Mouse (Mus musculus) neural tube, embryonic 13.5 days (tissue): ENCODE results near the gene Adgrd1. TPM values are rescaled to one million over a fixed set of nuclear protein-coding genes. Genes with fewer than 3 reads are reported as not detected.

ENCODE experiments used
- ATAC-seq: fragments of 200-750 bp; cut with Nextera tagmentation; 2 replicates; pipeline ENCODE4 v1.8.0; 2017; ENCODE audit warnings: low read depth, mild to moderate bottlenecking, moderate TSS enrichment, moderate library complexity
- H3K27ac ChIP-seq: fragments of 300-500 bp; sonication (generic); replicated peaks from 2 replicates; pipeline ENCODE4 v1.5.1; 2015; ENCODE audit warnings: moderate library complexity, mild to moderate bottlenecking, inconsistent platforms
- H3K27me3 ChIP-seq: fragments of 300-500 bp; sonication (generic); 2 replicates; pipeline ENCODE4 v1.6.1; 2015; ENCODE audit warnings: mild to moderate bottlenecking, inconsistent platforms
- H3K36me3 ChIP-seq: fragments of 300-500 bp; sonication (generic); 2 replicates; pipeline ENCODE4 v1.6.1; 2015; ENCODE audit warnings: mild to moderate bottlenecking, inconsistent platforms
- H3K4me1 ChIP-seq: fragments of 300-500 bp; sonication (generic); replicated peaks from 2 replicates; pipeline ENCODE4 v1.6.1; 2015; ENCODE audit warnings: inconsistent platforms
- H3K4me2 ChIP-seq: fragments of 300-500 bp; sonication (generic); 2 replicates; pipeline ENCODE4 v1.6.1; 2015; ENCODE audit warnings: inconsistent platforms, mild to moderate bottlenecking, moderate library complexity
- H3K4me3 ChIP-seq: fragments of 300-500 bp; sonication (generic); 2 replicates; pipeline ENCODE4 v1.5.1; 2015; ENCODE audit warnings: mild to moderate bottlenecking, inconsistent platforms
- H3K9ac ChIP-seq: fragments of 300-500 bp; sonication (generic); 2 replicates; pipeline ENCODE4 v1.6.1; 2015; ENCODE audit warnings: moderate library complexity, mild to moderate bottlenecking, inconsistent platforms
- H3K9me3 ChIP-seq: fragments of 300-500 bp; sonication (generic); 2 replicates; pipeline ENCODE4 v1.6.1; 2016; ENCODE audit warnings: inconsistent platforms
- WGBS: fragments of 180-500 bp; shearing (Covaris S2); methylation state at CpG from one replicate; pipeline ENCODE4 v1.1.7; 2015; 5-methylcytosine and 5-hydroxymethylcytosine counted together
- polyA plus RNA-seq: library from polyadenylated mRNA; unstranded; fragments of >200 nt; fragmentation: Nextera tagmentation; extraction: Ambion mirVana; gene quantifications from 2 replicates; pipeline ENCODE4 v1.2.1, GENCODE M21; 2015

The Adgrd1 gene
- polyA plus RNA-seq, 1 experiment from 2014 or later: 0.38 TPM

DNA sequence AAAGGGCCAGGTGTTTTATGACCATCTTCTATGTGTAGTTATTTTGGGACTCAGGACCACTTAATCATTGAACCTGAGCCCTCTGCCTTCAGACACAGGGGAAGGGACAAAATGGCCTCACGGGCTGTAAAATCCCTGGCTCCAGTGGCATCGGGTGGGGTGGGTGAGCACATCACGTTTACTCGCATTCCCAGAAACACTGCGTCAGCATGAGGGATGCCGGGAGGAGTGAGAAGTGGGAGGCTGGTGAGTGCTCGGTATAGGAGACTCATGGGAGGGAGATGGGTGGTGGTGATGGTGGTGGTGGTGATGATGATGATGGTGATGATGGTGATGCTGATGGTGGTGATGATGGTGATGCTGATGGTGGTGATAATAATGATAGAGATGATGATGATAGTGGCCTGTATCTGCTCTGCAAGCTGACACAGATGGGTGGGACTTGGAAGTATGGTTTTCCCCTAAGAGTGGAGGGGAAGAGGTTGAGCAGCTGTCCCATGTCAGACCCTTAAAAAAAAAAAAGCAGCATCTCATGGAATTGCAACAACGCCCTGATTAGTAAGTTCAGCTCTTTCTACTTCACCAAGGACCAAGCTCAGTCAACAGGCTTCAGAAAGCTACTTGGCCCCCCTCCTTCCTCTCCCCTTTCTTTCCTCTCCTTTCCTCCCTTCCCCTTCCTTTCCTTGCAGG is 29.9 kb upstream of the Adgrd1 start:
- WGBS: 86% methylated on average over 8 of the region's 8 CpGs
- no peak overlapping the region for H3K9ac ChIP-seq
- H3K9me3 ChIP-seq: no peaks in the 10 kb centered on the region
- H3K4me3 ChIP-seq: no peak overlapping the region
- H3K4me2 ChIP-seq: no peak overlapping the region
- H3K27ac ChIP-seq: no peak overlapping the region
- no peaks in the 10 kb centered on the region for H3K27me3 ChIP-seq
- H3K36me3 ChIP-seq: no peaks in the 10 kb centered on the region
- peaks cover 13% of the 10 kb centered on the region for H3K4me1 ChIP-seq
- ATAC-seq: no peak

DNA sequence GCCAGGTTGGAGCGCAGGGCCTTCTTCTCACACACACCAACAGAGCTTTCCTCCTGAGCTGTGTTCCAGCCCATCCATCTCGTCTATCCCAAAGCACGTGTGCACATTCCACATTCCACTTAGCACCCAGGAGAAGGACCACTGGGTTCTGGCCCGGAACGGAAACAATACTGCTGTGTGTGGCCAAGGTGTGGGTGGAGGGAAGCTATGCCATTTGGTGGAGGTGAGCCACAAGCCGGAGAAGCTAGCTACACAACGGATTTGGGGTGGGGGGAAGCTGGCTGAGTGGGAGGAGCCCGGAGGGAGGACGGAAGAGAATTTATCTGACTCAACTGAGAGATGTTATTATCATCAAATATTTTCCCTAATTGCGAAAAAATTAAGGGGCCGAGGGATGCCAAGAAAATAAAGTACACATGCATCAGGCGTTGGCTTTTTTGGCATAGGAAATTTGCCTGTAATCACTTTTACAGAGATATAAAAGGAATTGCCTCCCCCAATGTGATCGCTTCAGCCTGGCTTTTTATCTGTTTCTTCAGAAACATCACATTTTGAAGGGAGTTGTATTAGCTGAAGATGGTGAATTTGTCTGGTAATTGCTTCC is 29.2 kb upstream of the Adgrd1 start:
- no peaks in the 10 kb centered on the region for H3K27me3 ChIP-seq
- H3K4me3 ChIP-seq: no peak overlapping the region
- no peaks in the 10 kb centered on the region for H3K36me3 ChIP-seq
- no peaks in the 10 kb centered on the region for H3K9me3 ChIP-seq
- H3K4me2 ChIP-seq: no peak overlapping the region
- H3K4me1 ChIP-seq: peaks cover 19% of the 10 kb centered on the region
- no peak for ATAC-seq
- no peak overlapping the region for H3K9ac ChIP-seq
- 86% methylated on average over 13 of the region's 13 CpGs for WGBS
- no peak overlapping the region for H3K27ac ChIP-seq

DNA sequence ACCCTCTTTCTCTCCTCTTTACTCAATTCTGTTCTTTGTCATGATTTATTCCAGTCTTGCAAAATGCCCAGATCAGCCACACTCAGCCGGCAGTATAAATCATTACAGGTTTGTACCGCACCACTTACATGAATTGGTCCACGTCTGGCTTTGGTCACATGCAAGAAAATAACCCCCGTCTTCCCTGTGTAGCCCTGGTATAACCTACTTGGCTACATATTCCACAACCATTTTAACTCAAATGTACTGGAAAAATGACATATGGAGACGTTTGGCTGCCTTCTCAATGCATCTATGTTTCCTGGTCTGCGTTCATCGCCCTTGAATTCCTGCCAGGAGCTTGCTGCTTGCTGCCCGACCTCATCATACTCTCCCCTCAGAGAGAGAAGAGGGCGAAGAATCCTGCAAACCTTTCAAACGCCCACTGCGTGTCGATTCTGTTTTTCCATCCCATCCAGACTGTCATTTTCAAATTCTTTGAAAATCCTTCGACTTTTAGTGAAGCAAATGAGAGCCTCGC is 24.7 kb upstream of the Adgrd1 start:
- no peak overlapping the region for H3K4me3 ChIP-seq
- H3K4me1 ChIP-seq: peaks cover 15% of the 10 kb centered on the region
- H3K9ac ChIP-seq: no peak overlapping the region
- no peak overlapping the region for H3K4me2 ChIP-seq
- ATAC-seq: no peak
- WGBS: 61% methylated on average over 14 of the region's 14 CpGs
- H3K9me3 ChIP-seq: no peaks in the 10 kb centered on the region
- no peak overlapping the region; the same call in 1 of the 2 replicates for H3K27ac ChIP-seq
- H3K36me3 ChIP-seq: no peaks in the 10 kb centered on the region
- H3K27me3 ChIP-seq: no peaks in the 10 kb centered on the region

DNA sequence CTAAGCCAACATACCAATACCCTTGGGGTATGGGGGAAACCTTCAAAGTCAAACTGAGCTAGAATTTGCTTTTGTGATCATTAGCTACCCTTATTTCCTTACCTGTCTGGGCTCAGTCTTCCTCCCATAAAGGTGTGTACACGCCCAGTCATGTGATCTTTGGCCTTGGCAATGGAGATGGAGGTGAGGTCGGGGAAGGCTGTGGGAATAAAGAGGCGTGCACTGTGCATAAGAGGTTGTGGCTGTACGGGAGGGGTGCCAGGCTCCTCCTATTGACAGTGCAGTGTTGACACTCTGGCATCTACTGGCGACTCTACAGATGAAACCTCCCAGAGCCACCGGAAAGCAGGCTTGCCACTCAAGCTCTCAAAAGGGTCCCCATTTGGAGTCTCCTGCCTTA is 23.1 kb upstream of the Adgrd1 start:
- WGBS: 79% methylated on average over 6 of the region's 6 CpGs
- H3K9ac ChIP-seq: no peak overlapping the region
- H3K27ac ChIP-seq: no peak overlapping the region
- H3K4me3 ChIP-seq: no peak overlapping the region
- no peaks in the 10 kb centered on the region for H3K9me3 ChIP-seq
- H3K4me2 ChIP-seq: no peak overlapping the region
- no peak for ATAC-seq
- H3K27me3 ChIP-seq: no peaks in the 10 kb centered on the region
- no peaks in the 10 kb centered on the region for H3K36me3 ChIP-seq
- peaks cover 15% of the 10 kb centered on the region for H3K4me1 ChIP-seq

DNA sequence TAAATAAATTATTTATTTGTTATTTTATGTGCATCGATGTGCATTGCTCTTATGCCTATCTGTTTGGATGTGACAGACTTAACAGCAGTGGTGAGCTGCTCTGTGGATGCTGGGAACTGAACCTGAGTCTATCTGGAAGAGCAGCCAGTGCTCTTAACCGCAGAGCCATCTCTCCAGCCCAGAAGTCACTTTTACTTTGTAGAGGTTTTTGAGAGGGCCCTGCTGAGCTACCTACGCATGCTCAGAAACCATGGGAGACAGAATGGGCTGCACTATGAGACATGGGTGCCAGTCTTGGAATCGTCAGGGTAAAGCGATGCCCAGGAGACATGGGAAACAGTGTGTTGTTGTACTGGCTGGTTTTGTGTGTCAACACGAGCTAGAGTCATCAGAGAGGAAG is 20.5 kb upstream of the Adgrd1 start:
- Histone ChIP-seq H3K9me3 (no peaks in the 10 kb centered on the region), H3K27ac (no peak overlapping the region), H3K4me1 (peaks cover 14% of the 10 kb centered on the region), H3K36me3 (no peaks in the 10 kb centered on the region), H3K9ac (no peak overlapping the region), H3K4me3 (no peak overlapping the region), H3K27me3 (no peaks in the 10 kb centered on the region), H3K4me2 (no peak overlapping the region)
- 86% methylated on average over 6 of the region's 6 CpGs for WGBS
- no peak for ATAC-seq

DNA sequence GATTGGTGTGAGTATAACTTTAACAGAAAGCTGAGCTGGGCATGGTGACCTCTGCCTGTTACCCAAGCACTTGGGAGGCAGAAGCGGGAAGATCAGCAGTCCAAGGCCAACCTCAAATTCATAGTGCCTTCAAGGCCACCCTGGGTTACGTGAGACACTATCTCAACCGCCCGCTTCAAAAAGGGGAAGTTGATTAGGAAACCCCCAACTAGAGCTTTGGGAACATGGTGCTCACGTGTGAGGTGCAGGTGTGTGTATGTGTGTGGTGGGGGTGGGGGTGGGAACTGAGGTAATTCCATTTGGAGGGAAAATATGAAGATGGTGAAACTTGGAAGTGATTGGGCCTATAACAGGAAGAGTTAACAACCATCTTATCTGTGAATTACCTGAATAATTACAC is 19.3 kb upstream of the Adgrd1 start:
- no peaks in the 10 kb centered on the region for H3K27me3 ChIP-seq
- H3K4me2 ChIP-seq: no peak overlapping the region
- no peak overlapping the region for H3K4me3 ChIP-seq
- H3K9ac ChIP-seq: no peak overlapping the region
- no peak for ATAC-seq
- no peaks in the 10 kb centered on the region for H3K36me3 ChIP-seq
- no peak overlapping the region for H3K27ac ChIP-seq
- H3K4me1 ChIP-seq: peaks cover 3% of the 10 kb centered on the region
- 94% methylated on average over 5 of the region's 5 CpGs for WGBS
- H3K9me3 ChIP-seq: no peaks in the 10 kb centered on the region

DNA sequence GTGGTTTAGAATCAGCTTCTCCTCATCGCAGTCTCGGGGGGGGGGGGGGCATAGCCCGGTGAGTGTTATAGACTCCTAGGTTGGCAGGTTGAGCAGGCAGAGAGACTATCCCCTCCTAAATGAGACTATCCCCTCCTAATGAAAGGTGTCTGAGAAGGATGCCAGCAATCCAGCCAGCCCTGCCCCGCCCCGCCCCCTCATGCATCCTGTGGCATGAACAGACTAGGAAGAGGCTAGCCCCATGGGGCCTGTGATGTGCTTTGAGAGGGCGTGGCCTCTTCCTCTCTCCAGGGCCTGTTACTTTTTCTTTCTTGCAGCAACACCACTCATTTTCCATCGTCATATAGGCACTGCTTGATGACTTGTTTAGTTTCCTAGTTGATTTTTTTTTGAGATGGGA is 15.0 kb upstream of the Adgrd1 start:
- H3K27ac ChIP-seq: no peak overlapping the region

DNA sequence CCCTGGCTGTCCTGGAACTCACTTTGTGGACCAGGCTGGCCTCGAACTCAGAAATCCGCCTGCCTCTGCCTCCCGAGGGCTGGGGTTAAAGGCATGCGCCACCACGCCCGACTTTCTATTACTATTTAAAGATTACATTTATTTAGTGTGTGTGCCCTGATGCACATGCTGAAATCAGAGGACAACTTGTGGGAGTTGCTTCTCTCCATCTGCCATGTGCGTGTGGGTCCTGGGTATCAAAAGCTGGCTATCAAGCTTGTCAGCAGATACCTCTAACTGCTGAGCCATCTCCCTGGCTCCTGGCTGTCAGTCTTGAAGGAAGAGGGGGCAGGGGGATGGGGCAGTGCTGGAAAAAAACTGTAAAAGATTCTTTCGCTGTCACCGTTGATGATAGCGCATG is 11.4 kb upstream of the Adgrd1 start:
- H3K4me1 ChIP-seq: no peaks in the 10 kb centered on the region
- no peak overlapping the region for H3K4me2 ChIP-seq
- 94% methylated on average over 10 of the region's 10 CpGs for WGBS
- no peak overlapping the region for H3K4me3 ChIP-seq
- no peak for ATAC-seq
- no peak overlapping the region for H3K27ac ChIP-seq
- H3K9me3 ChIP-seq: no peaks in the 10 kb centered on the region
- no peak overlapping the region for H3K9ac ChIP-seq
- no peaks in the 10 kb centered on the region for H3K27me3 ChIP-seq
- no peaks in the 10 kb centered on the region for H3K36me3 ChIP-seq

More for the DNA sequence above, 15.0 kb upstream of the Adgrd1 start:
- Histone ChIP-seq H3K9ac (no peak overlapping the region), H3K4me1 (no peaks in the 10 kb centered on the region), H3K36me3 (no peaks in the 10 kb centered on the region), H3K4me2 (no peak overlapping the region), H3K27me3 (no peaks in the 10 kb centered on the region), H3K9me3 (no peaks in the 10 kb centered on the region), H3K4me3 (no peak overlapping the region)
- WGBS: 74% methylated on average over 7 of the region's 7 CpGs
- no peak for ATAC-seq

DNA sequence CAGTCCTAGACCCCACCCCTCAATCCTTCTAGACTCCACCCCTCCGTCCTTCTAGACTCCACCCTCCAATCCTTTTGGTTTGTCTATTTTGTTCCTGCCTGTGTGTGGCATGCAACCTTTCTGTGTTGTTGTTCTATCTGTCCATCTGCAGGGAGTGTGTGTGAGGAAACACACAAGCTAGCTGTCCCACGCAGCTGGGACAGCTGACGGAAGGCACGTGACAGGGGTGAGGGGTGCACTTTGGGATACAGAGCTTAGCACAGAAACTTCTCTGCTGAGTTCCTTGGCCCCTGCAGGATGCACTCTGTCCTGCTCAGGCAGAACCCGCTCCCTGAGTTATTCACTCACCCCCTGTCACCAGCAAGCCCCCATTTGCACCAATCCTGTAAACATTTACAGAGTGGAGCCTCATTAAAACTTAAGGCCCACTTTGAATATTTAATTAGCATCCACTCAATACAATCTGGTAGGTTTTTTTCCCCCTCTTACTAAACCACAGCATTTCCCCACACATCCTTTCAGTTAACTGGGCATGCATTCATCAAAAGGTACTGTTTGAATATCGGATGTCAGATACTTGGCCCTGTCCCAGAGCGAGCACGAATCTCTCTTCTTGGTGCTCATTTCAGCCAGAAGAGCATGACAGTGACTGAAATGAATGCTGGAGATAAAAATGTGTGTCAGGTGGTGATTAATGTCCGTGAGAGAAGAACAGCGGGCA is 4.0 kb upstream of the Adgrd1 start:
- 72% methylated on average over 10 of the region's 10 CpGs for WGBS
- ATAC-seq: no peak
- H3K27me3 ChIP-seq: no peaks in the 10 kb centered on the region

DNA sequence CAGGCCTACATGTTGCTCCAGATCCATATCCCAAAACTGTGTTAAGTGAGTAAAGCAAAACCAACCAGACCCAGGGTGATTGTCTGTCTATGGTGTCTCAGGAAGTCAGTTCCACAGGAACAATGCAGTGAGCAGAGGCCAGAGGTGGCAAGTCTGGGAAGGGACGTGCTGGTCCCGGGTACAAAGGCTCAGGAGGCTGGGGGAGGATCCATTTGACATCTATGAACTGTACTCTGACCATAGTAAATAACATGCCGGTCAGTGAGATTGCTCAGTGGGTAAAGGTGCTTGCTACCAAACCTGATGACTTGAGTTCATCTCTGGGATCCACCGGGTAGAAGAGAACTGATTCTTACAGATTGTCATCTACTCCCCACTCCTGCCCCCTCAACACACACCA is 3.4 kb upstream of the Adgrd1 start:
- Histone ChIP-seq H3K4me3 (no peak overlapping the region), H3K9me3 (no peaks in the 10 kb centered on the region), H3K9ac (no peak overlapping the region), H3K4me1 (peaks cover 6% of the 10 kb centered on the region; the same call in 1 of the 2 replicates), H3K36me3 (no peaks in the 10 kb centered on the region), H3K27ac (no peak overlapping the region), H3K4me2 (no peak overlapping the region), H3K27me3 (no peaks in the 10 kb centered on the region)
- ATAC-seq: no peak
- WGBS: 82% methylated on average over 4 of the region's 4 CpGs

More for the DNA sequence above, 4.0 kb upstream of the Adgrd1 start:
- Histone ChIP-seq H3K36me3 (no peaks in the 10 kb centered on the region), H3K4me3 (no peak overlapping the region), H3K9me3 (no peaks in the 10 kb centered on the region), H3K4me2 (no peak overlapping the region), H3K4me1 (peaks cover 6% of the 10 kb centered on the region; the same call in 1 of the 2 replicates), H3K27ac (no peak overlapping the region), H3K9ac (no peak overlapping the region)

DNA sequence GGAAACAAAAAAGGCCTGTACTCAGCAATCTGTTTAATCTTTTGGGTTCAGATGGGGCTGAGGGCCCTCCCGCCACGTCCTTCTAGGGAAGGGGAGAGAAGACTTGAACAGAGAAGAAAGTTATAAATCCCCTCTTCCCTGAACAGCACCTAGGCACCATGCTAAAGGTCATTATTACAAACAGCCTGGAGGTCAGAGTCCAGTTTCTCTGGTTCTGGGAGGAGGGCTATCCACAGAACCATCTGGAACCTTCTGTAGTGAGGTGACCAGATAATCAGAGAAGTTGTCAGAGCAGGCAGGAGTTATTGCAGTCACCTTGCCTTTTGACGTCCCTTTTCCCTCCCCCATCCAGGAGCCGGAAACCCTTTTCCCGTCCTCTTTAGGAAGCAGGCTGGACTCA is 2.3 kb upstream of the Adgrd1 start:
- H3K4me3 ChIP-seq: no peak overlapping the region
- peaks cover 6% of the 10 kb centered on the region; the same call in 1 of the 2 replicates for H3K4me1 ChIP-seq
- no peak overlapping the region for H3K4me2 ChIP-seq
- no peak overlapping the region for H3K9ac ChIP-seq
- no peaks in the 10 kb centered on the region for H3K27me3 ChIP-seq
- H3K36me3 ChIP-seq: no peaks in the 10 kb centered on the region
- 52% methylated on average over 5 of the region's 5 CpGs for WGBS
- H3K27ac ChIP-seq: no peak overlapping the region
- no peaks in the 10 kb centered on the region for H3K9me3 ChIP-seq
- ATAC-seq: no peak

DNA sequence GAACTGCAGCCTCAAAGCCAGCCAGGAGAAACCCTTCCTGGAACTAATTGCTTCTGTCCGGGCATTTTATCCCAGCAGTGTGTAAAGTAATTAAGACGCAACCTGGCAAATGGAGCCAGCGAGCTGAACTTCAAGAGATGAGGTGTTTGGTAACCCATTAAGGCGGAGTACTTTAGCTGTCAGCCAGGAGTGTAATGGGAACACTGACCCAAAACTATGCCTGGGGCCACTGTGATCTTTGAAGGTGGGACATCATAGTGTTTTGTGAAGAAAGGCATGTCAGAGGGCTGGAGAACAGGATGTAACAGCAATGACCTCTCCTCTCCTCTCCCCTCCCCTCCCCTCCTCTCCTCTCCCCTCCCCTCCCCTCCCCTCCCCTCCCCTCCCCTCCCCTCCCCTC is 7.5 kb downstream of the Adgrd1 start:
- Histone ChIP-seq H3K4me3 (no peak overlapping the region), H3K36me3 (no peaks in the 10 kb centered on the region), H3K27ac (no peak overlapping the region), H3K9ac (no peak overlapping the region), H3K27me3 (no peaks in the 10 kb centered on the region), H3K9me3 (no peaks in the 10 kb centered on the region), H3K4me2 (no peak overlapping the region), H3K4me1 (no peaks in the 10 kb centered on the region)
- no peak for ATAC-seq
- WGBS: 30% methylated on average over 4 of the region's 4 CpGs
